Mouse (Mus musculus): Measurements from ENCODE around the gene Zscan10. TPM values are rescaled to one million over a fixed set of nuclear protein-coding genes. Genes with fewer than 3 reads are reported as not detected.

Zscan10 gene
- polyA plus RNA-seq, 1 experiment from 2014 or later, result not detected

DNA sequence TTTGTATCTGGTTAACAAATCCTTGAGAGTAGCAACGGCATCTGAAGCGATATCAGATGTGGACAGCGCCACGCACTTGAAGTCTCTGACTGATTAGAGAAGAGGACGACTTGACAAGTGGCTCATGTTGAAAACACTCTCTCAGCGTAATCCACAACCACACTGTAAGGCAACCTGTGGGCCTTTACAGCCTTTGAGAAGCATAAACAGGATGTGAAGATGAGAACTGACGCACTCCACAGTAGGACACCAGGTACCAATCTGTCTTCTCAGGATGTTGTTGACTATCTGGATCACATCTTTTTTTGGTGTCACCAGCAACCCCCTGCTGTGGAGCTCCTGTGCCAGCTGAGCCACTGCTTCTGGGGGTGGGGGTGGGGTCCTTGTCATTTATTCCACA lies 19.7 kb downstream of the Zscan10 start:
- H3K4me3 ChIP-seq (ENCODE audit: low read depth, low read length), result no peak overlapping the region
- H3K4me1 ChIP-seq (ENCODE audit: control insufficient read depth, insufficient read depth, low read length), result no peaks in the 10 kb centered on the region
- no peak overlapping the region for H3K4me2 ChIP-seq (ENCODE audit: low read depth, low read length)
- WGBS, result 86% methylated on average over 7 of the region's 7 CpGs
- no peak overlapping the region for H3K9ac ChIP-seq (replicated peaks; ENCODE audit: low read depth, low read length)
- no peaks in the 10 kb centered on the region for H3K27me3 ChIP-seq (ENCODE audit: control insufficient read depth, insufficient read depth, low read length)
- H3K27ac ChIP-seq (ENCODE audit: low read depth, low read length), result no peak overlapping the region
- no peaks in the 10 kb centered on the region for H3K9me3 ChIP-seq (ENCODE audit: control insufficient read depth, low read length)
- ATAC-seq (ENCODE audit: low read depth), result no peak
- H3K36me3 ChIP-seq (ENCODE audit: control insufficient read depth, insufficient read depth, low read length), result no peaks in the 10 kb centered on the region

DNA sequence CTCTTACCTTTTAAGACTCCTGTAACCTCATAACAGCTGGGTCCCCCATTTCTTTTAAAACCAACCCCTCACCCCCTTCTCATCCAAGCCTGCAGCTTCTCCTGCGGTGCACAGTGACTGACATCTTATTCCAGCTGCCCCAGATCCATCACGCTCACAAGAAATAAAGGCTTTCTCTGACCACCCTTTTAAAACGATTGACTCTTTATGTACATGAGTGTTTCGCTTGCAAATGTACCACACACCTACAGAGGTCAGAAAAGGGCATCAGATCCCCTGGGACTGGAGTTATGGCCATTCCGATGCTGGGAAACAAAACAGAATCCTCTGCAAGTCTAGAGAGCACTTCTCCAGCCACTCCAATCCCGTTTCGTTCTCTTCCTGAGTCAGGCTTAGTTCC lies 27.2 kb downstream of the Zscan10 start:
- no peak for ATAC-seq (ENCODE audit: low read depth)
- Histone ChIP-seq H3K27ac (ENCODE audit: low read depth, low read length) (no peak overlapping the region), H3K4me3 (ENCODE audit: low read depth, low read length) (no peak overlapping the region), H3K4me2 (ENCODE audit: low read depth, low read length) (no peak overlapping the region), H3K4me1 (ENCODE audit: control insufficient read depth, insufficient read depth, low read length) (0 out of 2 replicates have a peak, but pooled peaks cover 2% of the 10 kb centered on the region), H3K36me3 (ENCODE audit: control insufficient read depth, insufficient read depth, low read length) (no peaks in the 10 kb centered on the region), H3K9ac (replicated peaks; ENCODE audit: low read depth, low read length) (no peak overlapping the region), H3K27me3 (ENCODE audit: control insufficient read depth, insufficient read depth, low read length) (no peaks in the 10 kb centered on the region), H3K9me3 (ENCODE audit: control insufficient read depth, low read length) (no peaks in the 10 kb centered on the region)
- 37% methylated on average over 7 of the region's 7 CpGs for WGBS

DNA sequence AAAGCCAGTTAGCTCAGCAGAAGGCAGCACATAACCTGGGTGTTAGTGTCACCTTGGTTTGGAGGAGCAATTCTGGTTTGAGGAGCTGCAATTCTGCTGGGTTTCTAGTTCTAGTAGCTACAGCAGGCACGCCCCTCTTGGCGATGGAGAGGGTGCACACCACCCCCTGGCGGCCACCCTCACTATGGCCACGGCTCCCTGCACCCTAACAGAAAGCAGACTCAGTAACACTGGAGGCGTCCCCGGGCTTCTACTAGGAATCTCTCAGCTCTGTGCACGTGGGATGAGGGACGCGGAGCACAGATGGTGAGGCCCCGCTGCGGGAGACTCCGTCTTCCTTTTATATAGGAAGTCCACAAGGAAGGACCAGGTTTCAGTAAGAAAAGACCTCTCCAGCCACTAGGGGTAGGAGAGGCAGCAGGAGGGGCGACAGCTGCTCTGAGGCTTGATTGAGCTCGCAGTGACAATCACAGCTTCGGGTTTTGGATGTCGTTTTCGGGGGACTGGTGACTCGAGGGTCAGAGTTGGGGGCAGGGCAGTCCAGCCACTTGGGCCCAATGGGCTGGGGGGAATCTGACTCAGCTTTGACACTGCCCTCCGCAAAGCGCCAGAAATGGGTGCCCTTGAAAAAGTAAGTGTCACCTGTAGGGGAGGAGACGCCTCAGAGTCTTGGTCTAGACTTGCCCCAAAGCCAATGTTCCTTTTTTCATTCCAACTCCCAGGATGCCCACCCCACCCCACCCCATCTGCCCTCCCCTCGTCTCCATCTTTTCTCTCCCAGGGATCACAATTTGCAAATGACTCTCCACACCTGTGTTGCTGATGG lies 29.8 kb downstream of the Zscan10 start:
- WGBS, result 19% methylated on average over 22 of the region's 22 CpGs
- peak; percentile 83 for ATAC-seq (ENCODE audit: low read depth)
- Histone ChIP-seq H3K9ac (replicated peaks; ENCODE audit: low read depth, low read length) (0 out of 2 replicates have a peak overlapping the region, but pooled peaks have one; percentile 11), H3K27me3 (ENCODE audit: control insufficient read depth, insufficient read depth, low read length) (no peaks in the 10 kb centered on the region), H3K4me2 (ENCODE audit: low read depth, low read length) (peak overlapping the region; percentile 14; the same call in 1 of the 2 replicates), H3K27ac (ENCODE audit: low read depth, low read length) (no peak overlapping the region), H3K9me3 (ENCODE audit: control insufficient read depth, low read length) (no peaks in the 10 kb centered on the region), H3K36me3 (ENCODE audit: control insufficient read depth, insufficient read depth, low read length) (no peaks in the 10 kb centered on the region), H3K4me3 (ENCODE audit: low read depth, low read length) (no peak overlapping the region), H3K4me1 (ENCODE audit: control insufficient read depth, insufficient read depth, low read length) (0 out of 2 replicates have a peak, but pooled peaks cover 2% of the 10 kb centered on the region)

DNA sequence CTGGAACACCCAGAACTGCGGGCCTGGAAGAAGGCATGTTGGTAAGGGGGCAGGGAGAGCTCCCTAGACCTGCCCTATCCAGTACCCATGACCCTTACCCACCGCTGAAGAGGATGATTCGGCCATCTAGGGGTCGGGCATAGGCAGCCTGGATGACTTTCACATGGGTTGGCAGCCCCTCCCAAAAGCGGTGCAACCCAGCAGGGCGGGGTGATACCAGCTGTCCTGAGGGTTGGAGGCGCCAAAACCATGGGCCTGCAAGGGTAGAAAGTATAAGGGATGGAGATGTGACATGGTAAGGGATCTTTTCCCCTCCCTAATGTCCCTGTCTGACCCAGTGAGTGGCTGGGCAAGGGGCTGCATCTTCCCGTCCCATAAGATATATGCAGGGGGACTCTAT lies 30.6 kb downstream of the Zscan10 start:
- Histone ChIP-seq H3K36me3 (ENCODE audit: control insufficient read depth, insufficient read depth, low read length) (no peaks in the 10 kb centered on the region), H3K4me2 (ENCODE audit: low read depth, low read length) (no peak overlapping the region), H3K27ac (ENCODE audit: low read depth, low read length) (no peak overlapping the region), H3K4me3 (ENCODE audit: low read depth, low read length) (no peak overlapping the region), H3K9me3 (ENCODE audit: control insufficient read depth, low read length) (no peaks in the 10 kb centered on the region), H3K9ac (replicated peaks; ENCODE audit: low read depth, low read length) (no peak overlapping the region), H3K27me3 (ENCODE audit: control insufficient read depth, insufficient read depth, low read length) (no peaks in the 10 kb centered on the region), H3K4me1 (ENCODE audit: control insufficient read depth, insufficient read depth, low read length) (0 out of 2 replicates have a peak, but pooled peaks cover 2% of the 10 kb centered on the region)
- no peak for ATAC-seq (ENCODE audit: low read depth)
- WGBS, result 90% methylated on average over 8 of the region's 8 CpGs

DNA sequence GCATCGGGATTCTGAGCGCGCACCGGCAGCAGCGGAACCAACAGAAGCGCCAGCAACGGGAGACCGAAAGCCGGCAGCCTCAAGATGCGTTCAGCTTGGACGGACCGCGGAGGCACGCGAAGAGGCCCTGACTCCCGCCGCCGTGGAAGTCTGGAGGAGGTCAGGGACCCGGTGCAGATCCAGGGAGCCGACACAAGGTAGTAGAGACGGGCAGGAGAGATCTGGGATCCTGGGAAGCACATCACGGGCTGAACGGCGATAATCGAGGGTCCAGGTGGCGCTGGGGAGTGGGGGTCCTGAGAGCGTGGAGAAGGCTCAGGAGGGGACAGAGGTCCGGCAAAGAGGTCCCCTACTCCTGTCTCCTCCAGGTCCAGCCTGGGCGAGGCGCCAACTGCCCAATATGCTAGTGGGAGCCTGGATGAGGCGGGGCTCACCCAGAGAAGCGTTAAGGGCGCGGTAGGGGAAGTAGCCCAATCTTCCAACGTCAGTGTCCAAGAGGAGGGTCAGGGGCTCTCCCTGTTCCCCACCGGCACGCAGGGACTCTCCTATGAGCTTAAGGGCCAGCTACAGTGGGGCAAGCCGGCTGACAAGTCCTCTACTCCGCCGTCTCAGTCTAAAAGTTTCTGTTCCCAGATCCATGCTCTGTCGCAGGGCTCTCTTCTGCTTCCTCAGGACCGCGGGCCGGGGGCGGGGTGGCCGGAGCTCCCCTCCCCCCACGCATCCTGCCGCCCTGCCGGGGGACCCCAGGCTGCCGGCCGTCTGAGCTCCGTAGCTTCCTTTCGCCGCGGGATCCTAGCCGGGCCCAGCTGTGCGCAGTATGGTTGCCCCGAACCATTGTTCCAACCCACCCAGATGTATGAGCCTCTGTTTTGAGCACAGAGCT lies 44.2 kb downstream of the Zscan10 start, which contains the start of gene Mmp25:
Mmp25 (minus strand) TSS at position 665 of the 883 bp plus-strand sequence.
- Histone ChIP-seq H3K4me2 (ENCODE audit: low read depth, low read length) (peak within 1 kb of the TSS; percentile 70), H3K4me1 (ENCODE audit: control insufficient read depth, insufficient read depth, low read length) (peaks cover 8% of the 10 kb centered on the region), H3K4me3 (ENCODE audit: low read depth, low read length) (peak within 1 kb of the TSS; percentile 32), H3K27ac (ENCODE audit: low read depth, low read length) (no peak within 1 kb of the TSS), H3K9ac (replicated peaks; ENCODE audit: low read depth, low read length) (peak within 1 kb of the TSS; percentile 28), H3K9me3 (ENCODE audit: control insufficient read depth, low read length) (no peaks in the 10 kb centered on the region), H3K27me3 (ENCODE audit: control insufficient read depth, insufficient read depth, low read length) (peaks cover 15% of the 10 kb centered on the region), H3K36me3 (ENCODE audit: control insufficient read depth, insufficient read depth, low read length) (no peaks in the 10 kb centered on the region)
- peak; percentile 28; the same call in 1 of the 2 replicates for ATAC-seq (ENCODE audit: low read depth)
- under 1% methylated on average over 58 of the region's 58 CpGs for WGBS

DNA sequence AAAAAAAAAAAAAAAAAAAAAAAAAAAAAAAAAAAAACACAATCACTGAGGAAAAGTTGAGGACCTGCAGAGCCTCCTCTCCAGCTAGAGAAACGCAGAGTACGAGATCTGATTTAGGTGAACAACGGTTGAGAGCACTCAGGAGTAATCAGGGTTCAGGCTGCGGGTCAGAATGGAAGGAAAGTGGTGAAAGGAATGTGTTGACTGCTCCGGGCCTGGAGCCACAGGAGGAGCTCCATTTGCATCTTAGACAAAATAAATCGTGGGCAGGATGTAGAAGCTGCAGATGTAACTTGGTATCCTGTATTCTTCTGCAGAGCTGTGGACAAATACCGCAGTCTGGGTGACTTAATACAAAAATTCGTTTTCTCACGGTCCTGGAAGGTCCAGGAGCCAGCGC lies 45.2 kb downstream of the Zscan10 start:
- Histone ChIP-seq H3K9me3 (ENCODE audit: control insufficient read depth, low read length) (no peaks in the 10 kb centered on the region), H3K36me3 (ENCODE audit: control insufficient read depth, insufficient read depth, low read length) (no peaks in the 10 kb centered on the region), H3K4me3 (ENCODE audit: low read depth, low read length) (no peak overlapping the region), H3K9ac (replicated peaks; ENCODE audit: low read depth, low read length) (no peak overlapping the region), H3K4me2 (ENCODE audit: low read depth, low read length) (no peak overlapping the region), H3K4me1 (ENCODE audit: control insufficient read depth, insufficient read depth, low read length) (peaks cover 8% of the 10 kb centered on the region), H3K27me3 (ENCODE audit: control insufficient read depth, insufficient read depth, low read length) (peaks cover 15% of the 10 kb centered on the region), H3K27ac (ENCODE audit: low read depth, low read length) (no peak overlapping the region)
- no peak for ATAC-seq (ENCODE audit: low read depth)
- 34% methylated on average over 10 of the region's 10 CpGs for WGBS

DNA sequence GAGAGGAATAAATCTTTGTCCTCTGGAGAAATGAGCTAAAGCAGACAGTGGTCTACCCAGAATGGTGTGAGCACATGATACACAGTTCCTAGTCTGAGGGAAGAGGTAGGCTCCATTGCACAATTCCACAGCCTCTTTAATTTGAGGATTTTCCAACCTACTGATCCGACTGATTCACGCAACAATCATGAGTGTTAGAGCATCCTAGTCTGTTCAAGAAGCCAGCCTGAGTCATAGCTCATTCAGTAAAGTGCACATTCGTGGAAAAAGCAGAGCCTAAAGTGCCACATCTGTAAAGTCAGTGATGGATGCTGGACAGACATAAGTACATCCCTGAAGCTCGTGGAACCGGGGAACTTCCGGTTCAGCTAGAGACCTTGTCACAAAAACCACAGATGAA lies 50.7 kb downstream of the Zscan10 start:
- Histone ChIP-seq H3K27me3 (ENCODE audit: control insufficient read depth, insufficient read depth, low read length) (no peaks in the 10 kb centered on the region), H3K27ac (ENCODE audit: low read depth, low read length) (no peak overlapping the region), H3K9me3 (ENCODE audit: control insufficient read depth, low read length) (no peaks in the 10 kb centered on the region), H3K4me2 (ENCODE audit: low read depth, low read length) (no peak overlapping the region), H3K9ac (replicated peaks; ENCODE audit: low read depth, low read length) (no peak overlapping the region), H3K36me3 (ENCODE audit: control insufficient read depth, insufficient read depth, low read length) (no peaks in the 10 kb centered on the region), H3K4me1 (ENCODE audit: control insufficient read depth, insufficient read depth, low read length) (no peaks in the 10 kb centered on the region), H3K4me3 (ENCODE audit: low read depth, low read length) (no peak overlapping the region)
- WGBS, result 84% methylated on average over 6 of the region's 6 CpGs
- ATAC-seq (ENCODE audit: low read depth), result no peak

DNA sequence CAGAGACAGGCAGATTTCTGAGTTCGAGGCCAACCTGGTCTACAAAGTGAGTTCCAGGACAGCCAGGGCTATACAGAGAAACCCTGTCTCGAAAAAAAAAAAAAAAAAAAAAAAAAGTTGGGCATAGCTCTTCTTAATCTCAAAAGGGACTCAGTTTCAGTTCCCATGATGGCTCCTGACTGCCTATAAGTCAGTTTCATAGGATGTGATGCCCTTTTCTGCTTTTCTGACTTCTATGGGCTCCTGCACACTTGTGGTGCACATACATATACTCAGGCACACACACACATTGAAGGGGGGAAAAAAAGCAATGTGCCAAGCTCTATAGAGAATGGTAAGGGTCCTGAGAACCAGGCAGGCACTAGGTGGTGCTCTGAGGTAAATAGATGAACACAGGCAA lies 52.7 kb downstream of the Zscan10 start:
- H3K9me3 ChIP-seq (ENCODE audit: control insufficient read depth, low read length), result no peaks in the 10 kb centered on the region
- WGBS, result 89% methylated on average over 1 of the region's 2 CpGs
- H3K27me3 ChIP-seq (ENCODE audit: control insufficient read depth, insufficient read depth, low read length), result no peaks in the 10 kb centered on the region
- ATAC-seq (ENCODE audit: low read depth), result no peak
- no peak overlapping the region for H3K9ac ChIP-seq (replicated peaks; ENCODE audit: low read depth, low read length)
- no peaks in the 10 kb centered on the region for H3K36me3 ChIP-seq (ENCODE audit: control insufficient read depth, insufficient read depth, low read length)
- H3K4me2 ChIP-seq (ENCODE audit: low read depth, low read length), result no peak overlapping the region
- no peak overlapping the region for H3K27ac ChIP-seq (ENCODE audit: low read depth, low read length)
- H3K4me1 ChIP-seq (ENCODE audit: control insufficient read depth, insufficient read depth, low read length), result no peaks in the 10 kb centered on the region
- no peak overlapping the region for H3K4me3 ChIP-seq (ENCODE audit: low read depth, low read length)

DNA sequence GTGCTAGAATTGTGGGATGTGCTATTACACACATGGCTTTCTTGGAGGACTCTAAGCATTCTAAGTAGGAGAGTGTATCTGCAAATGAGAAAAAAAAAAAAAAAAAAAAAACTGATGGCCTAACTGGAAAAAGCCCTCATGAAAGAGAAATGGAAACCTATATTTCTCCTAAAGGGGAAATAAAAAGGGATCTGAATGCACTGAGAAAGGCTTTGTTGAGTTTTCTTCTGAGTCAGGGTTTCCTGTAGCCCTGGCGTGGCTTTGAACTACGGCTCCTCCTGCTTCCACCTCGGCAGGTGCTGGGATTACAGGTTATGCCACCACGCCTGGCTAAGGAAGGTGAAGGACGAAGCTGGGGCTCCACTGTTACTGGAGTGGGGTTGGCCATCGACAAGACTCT lies 53.3 kb downstream of the Zscan10 start:
- H3K9me3 ChIP-seq (ENCODE audit: control insufficient read depth, low read length), result no peaks in the 10 kb centered on the region
- no peaks in the 10 kb centered on the region for H3K4me1 ChIP-seq (ENCODE audit: control insufficient read depth, insufficient read depth, low read length)
- no peaks in the 10 kb centered on the region for H3K36me3 ChIP-seq (ENCODE audit: control insufficient read depth, insufficient read depth, low read length)
- WGBS, result 65% methylated on average over 6 of the region's 6 CpGs
- no peak overlapping the region for H3K27ac ChIP-seq (ENCODE audit: low read depth, low read length)
- ATAC-seq (ENCODE audit: low read depth), result no peak
- H3K27me3 ChIP-seq (ENCODE audit: control insufficient read depth, insufficient read depth, low read length), result no peaks in the 10 kb centered on the region
- no peak overlapping the region for H3K4me2 ChIP-seq (ENCODE audit: low read depth, low read length)
- no peak overlapping the region for H3K9ac ChIP-seq (replicated peaks; ENCODE audit: low read depth, low read length)
- no peak overlapping the region for H3K4me3 ChIP-seq (ENCODE audit: low read depth, low read length)

Measured in neural tube, embryonic 14.5 days (tissue).